Mouse (Mus musculus) frontal cortex, adult (tissue): Measurements from ENCODE around the gene Prr7.

ENCODE experiments used
- ATAC-seq: cut with Nextera tagmentation; 2 replicates; pipeline ENCODE4 v1.9.2; 2017; ENCODE audit warnings: mild to moderate bottlenecking, moderate library complexity, mixed read lengths; ENCODE audit not compliant: low TSS enrichment

Prr7 gene

DNA sequence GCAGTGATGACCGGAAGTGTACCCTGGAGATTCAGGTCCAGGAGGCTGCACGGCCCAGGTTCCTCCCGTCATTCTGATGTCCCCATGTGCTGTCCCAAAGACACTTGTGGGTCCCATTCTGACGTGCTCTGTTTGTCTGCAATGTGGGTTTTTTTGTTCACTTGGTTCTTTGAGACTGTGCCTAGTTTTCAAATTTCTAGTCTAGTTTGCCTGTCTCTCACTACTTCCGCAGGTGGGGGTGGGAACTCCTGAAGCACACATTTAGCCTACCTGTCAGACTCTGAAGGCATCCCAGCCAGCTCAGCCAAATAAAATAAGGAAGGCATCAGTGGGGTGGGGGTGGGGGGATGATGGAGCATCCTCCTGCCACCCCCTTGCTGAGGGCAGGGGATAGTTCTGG is 15.9 kb upstream of the Prr7 start:
- ATAC-seq, result no peak

DNA sequence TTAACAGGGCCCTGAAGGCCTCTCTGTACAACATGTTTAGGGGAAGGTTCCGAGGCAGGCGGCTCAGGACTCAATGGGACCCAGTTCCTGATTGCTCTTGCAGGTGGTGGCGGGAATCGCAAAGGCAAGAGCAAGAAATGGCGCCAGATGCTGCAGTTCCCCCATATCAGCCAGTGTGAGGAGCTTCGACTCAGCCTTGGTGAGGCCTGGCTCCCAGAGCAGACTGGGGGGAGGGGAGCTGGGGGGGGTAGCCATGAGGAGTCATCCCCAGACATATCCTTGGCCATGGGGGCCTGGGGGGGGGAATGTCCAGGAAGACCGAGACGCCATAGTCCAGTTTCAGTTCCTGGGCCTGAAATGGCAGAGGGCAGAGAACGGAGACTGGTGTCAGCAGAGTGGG is 14.9 kb upstream of the Prr7 start:
- ATAC-seq, result no peak

DNA sequence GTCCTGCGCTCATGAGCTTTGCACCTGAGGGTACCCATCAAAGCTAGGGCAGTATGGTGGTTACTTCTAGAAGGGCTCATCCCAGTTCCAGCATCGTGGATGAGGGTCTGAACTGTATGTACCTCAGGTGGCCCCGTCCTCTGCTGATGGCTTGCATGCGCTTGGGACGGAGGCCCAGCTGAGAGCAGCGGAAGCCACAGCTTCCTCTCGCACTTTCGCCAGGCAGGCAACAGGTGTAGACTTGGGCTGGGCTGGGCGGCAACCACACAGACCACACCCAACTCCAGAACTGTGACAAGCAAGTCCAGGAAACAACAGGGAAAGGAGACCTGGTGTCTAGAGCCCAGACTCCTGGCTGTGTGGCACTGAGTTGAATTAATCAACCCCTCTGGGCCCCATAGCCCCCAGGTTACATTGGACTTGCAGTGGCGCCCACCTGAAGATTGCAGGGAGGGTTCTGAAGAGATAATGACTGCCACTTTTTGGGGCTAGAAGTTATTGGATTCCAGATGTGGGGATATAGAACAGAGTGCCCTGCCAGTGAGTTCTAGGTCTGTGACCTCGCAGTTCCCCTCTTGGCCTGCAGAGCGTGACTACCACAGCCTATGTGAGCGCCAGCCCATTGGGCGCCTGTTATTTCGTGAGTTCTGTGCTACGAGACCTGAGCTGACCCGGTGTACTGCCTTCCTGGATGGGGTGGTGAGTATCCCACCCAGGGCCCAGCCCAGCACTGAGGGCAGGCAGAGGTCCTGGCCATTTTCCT is 14.2 kb upstream of the Prr7 start:
- ATAC-seq, result no peak

DNA sequence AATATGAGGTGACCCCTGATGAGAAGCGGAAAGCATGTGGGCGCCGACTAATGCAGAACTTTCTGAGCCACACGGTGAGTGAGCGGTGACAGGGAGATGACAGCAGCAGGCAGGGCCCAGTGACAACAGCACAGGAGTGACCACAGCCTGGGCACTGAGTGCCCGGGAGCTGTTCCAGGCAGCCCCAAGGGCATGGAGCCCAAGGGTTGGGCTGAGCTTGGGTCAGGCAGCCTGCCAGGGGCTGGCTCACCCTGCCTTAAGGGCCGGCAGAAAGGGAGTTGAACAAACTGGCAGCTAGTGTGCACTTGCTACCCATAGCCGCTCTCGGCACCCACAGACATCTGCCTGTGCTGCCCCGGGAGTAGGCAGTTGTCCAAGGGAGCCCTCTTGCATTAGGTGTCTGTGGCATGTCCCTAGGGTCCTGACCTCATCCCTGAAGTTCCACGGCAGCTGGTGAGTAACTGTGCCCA is 13.5 kb upstream of the Prr7 start:
- ATAC-seq, result peak; percentile 58; the same call in 1 of the 2 replicates

DNA sequence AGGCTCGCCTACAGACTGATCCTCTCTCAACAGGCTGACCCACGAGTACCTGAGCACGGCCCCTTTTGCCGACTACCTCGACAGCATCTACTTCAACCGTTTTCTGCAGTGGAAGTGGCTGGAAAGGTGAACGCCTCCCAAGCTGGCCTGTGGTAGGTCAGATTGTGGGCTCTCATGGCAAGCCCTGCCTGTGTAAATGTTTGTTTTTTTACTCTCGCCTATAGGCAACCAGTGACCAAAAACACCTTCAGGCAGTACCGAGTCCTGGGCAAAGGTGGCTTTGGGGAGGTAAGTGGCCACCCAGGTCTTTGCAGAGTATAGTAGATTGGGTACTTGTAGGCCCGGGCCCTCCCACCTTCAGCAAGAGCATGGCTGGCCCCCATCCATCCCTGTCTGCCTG is 12.8 kb upstream of the Prr7 start:
- ATAC-seq, result no peak

DNA sequence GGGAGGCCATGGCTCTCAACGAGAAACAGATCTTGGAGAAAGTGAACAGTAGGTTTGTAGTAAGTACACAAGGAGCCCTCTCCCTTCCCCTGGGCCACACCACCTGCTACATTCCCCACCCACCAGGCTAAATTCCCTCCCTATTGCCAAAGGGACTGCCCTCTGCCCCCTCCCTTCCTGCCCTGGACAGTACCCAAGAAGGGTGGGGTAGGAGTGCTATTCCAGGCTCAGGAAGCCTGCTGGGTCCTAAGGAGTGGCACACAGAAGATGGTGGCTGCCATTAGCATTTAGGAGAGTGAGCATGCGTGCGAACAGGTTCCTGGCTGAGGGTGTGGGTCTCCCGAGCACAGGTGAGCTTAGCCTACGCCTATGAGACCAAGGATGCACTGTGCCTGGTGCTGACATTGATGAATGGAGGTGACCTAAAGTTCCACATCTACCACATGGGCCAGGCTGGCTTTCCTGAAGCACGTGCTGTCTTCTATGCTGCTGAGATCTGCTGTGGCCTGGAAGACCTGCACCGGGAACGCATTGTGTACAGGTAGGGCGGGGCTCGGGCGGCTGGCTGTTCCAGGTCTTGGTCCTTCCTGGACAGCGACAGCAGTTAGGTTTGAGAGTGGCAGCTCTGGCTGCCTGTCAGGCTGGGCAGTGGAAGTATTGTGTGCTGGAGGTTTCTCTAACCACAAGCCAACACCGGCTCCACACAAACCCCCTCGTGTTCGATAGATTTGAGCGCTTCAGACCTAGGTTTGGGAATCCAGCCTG is 12.1 kb upstream of the Prr7 start:
- no peak for ATAC-seq

DNA sequence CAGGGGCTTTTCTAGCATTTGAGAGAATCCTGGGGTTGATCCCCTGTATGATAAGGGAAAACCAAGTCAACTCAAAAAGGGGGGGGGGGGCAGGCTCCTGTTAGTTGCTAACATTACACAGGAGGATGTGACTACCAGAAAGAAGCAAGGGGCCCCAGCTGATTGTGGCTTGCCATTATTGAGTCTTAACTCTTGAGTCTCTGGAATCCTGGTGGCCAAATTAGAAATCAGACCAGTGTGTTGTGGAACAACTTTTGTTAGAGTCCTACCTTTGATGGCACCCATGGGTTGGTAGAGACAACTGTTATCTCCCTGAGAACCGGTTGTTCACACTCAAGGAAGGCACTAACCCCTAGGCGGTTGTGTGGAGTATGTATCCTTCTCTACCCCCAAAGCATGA is 1.1 kb upstream of the Prr7 start:
- ATAC-seq, result no peak

DNA sequence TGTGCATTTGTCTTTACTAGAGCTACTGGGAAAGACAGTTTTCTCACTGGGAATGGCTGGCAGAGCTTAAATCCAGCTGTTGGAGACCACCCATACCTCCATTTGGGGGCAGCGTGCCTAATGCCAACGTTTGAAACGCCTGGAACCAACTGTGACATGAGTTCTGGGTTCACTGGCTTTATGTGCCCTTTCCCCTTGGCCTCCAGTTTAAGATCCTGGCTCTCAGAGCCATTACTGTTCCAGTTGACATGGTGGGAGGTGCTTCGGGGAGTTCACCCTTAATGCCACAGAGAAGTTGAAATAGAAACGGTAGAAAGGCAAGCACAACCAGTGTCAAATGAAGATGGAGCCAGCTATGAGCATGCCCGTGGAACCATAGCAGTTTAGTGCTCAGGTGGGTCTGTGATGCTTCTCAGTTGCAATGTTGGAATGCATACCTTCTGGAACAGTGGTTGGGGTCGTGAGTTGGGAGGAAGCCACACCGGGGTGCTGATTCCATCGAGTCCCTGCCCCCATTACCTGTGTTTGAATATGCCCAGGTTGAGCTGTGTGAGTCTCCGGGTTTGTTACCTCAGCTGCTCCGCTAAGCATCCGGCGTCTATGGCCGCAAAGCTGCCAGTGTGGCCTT is 554 bp upstream of the Prr7 start:
- ATAC-seq, result peak; percentile 8; the same call in 1 of the 2 replicates

DNA sequence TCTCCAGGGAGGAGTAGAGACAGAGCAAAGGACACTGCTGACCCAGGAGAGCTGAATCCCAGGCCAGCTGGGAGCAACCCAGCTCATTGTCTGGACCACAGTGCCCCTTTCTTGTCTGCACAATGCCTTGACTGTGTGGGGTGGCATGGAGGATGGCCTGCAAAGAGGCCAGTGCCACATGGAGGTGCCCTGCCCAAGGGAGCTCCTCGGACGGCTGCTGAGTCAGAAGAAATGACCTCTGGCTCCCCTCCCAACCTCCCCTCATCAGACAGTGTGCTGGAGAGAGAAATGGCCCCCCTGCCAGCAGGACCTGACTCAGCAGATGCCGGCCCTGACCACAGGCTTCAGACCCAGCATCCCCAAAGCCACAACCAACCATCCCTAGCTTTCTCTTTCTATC is 1.1 kb downstream of the Prr7 start:
- peak; percentile 27; the same call in 1 of the 2 replicates for ATAC-seq

DNA sequence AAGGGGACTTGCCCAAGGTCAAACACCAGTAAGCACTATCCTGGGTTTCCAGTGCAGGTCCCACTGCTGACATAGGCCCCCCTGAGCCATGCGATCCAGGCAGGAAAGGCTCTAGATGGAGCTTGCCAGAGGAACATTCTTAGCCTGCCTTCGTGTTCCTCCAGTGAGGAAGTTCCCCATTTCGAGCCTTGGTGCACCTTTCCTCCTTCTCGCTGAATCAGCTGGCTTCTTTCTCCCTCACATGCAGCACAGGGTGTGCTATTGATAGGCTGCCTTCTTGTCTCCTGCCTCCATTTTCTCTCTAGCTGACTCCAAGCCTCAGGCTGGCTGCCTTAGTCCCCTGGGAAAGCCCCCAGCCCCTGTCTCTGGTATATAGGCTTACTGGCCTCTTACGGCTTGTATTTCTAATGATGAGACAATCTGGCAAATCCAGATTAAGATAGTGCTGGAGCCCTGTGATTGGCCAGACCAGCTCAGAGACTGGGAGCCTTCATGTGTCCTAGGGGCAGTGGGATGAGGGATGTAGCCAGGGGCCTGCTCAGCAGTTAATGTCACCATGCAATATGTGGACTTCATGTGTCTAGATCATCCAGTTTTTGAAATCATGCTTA is 1.9 kb downstream of the Prr7 start:
- ATAC-seq, result peak; percentile 17; the same call in 1 of the 2 replicates

DNA sequence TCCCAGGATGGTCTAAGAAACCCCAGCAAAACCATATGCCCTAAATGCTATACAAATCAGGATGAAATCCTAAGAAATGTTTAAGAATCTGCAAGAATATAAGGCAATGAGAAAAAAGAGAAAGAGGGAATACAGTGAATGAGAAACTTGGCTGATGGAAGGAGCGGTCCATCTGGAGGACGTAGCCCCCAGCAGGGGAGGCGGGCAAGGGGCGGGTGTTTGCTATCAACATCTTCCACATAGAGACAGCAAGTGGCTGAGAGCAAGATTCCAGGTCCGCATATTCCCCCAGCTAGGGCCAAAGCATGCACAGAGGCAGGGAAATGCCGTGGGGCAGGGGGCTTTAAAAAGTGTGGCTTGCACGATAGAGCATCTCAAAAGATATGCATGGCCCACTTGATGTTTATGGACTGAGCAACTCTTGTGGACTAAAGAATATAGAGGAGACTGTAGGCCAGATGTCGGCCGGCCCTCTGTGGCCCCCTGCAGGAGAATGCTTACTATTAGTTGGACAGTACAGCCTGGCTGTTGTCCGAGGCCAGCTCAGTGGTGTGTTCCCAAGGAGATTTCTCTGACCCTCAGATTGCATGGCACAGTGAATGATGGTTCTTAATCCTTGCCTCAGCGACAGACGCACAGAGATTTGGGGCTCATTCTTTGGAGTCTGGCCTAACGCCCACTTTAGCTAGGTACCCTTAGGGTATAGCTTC is 4.9 kb downstream of the Prr7 start:
- no peak for ATAC-seq

DNA sequence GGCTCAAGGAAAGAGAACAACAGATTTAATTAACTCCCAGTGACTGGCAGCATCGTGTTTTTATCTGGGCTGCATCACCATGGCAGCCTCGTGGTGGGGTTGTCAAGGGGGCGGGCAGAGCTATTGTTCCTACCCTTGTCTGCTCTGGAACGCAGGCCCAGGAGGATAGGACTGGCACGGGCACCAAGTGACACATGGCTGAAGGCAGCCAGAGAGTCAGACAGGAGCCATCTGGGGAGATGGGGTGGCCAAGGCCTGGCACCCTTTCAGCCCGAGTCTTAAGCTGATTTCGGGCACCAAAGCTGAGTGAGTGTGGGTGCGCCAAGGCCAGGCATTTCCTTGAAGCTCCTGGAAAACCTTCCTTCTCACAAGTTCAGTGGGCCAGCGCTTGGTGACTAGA is 6.3 kb downstream of the Prr7 start:
- ATAC-seq, result no peak

DNA sequence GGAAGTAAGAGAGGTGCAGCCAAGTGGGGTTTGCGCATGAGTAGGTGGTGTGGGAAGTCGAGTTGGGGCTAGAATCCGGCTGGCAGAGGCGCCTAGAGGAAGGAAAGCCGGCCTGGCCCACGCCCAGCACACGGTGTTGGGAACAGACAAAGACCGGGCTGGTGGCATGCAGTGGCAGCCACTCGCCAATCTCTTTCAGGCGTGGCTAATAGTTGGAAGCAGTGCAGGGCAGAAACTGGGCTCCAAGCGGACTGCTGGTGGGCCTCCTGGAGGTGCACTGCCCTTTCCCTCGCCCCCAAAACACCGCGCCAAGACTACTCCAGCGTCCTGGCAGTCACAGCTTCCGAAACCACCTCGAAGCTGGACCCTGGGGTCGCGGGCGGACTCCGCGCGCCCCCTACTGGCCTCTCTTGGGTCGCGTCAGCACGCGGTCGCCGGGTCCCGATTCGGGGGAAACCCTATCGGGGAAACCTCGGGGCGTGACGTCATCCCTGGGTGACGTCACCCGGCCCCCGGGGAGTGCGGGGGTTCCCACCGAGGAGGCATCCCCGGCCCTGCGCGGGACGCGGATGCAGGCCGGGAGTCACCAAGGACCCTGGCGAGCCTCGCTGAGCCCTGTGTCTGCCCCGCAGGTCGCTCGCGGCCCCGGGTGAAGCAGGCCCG is 7.2 kb downstream of the Prr7 start:
- ATAC-seq, result peak; percentile 17; the same call in 1 of the 2 replicates

DNA sequence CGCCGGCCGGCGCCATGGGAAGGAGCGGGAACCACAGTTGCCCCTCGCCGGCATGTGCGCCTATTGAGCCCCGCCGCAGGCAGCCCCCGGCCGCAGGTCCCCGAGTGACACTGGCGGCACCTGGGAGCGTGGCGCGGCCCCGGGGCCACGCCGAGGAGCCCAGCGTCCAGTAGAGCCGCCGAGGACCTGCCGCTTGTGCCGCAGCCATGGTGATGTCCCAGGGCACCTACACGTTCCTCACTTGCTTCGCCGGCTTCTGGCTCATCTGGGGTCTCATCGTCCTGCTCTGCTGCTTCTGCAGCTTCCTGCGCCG is 7.7 kb downstream of the Prr7 start:
- ATAC-seq, result peak; percentile 2; the same call in 1 of the 2 replicates

DNA sequence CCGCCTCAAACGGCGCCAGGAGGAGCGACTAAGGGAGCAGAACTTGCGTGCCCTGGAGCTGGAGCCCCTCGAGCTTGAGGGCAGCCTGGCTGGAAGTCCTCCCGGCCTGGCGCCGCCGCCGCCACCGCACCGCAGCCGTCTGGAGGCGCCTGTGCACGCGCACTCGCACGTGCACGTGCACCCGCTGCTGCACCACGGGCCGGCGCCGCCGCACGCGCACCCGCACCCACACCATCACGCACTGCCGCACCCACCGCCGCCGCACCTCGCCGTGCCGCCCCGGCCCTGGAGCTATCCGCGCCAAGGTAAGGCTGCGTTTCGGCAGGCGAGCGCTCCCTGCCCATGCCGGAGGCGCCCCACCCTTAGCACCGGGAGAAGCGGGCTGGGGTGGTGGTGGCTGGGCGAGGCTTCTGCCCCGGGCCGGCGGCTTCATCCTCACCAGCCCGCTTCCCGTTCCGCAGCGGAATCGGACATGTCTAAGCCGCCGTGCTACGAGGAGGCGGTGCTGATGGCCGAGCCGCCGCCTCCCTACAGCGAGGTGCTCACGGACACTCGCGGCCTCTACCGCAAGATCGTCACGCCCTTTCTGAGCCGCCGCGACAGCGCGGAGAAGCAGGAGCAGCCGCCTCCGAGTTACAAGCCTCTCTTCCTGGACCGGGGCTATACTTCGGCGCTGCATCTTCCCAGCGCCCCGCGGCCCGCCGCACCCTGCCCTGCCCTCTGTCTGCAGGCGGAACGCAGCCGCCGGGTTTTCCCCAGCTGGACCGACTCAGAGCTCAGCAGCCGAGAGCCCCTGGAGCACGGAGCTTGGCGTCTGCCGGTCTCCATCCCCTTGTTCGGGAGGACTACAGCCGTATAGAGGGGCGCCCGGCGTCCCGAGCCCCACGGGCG is 8.3 kb downstream of the Prr7 start:
- peak; percentile 24 for ATAC-seq

DNA sequence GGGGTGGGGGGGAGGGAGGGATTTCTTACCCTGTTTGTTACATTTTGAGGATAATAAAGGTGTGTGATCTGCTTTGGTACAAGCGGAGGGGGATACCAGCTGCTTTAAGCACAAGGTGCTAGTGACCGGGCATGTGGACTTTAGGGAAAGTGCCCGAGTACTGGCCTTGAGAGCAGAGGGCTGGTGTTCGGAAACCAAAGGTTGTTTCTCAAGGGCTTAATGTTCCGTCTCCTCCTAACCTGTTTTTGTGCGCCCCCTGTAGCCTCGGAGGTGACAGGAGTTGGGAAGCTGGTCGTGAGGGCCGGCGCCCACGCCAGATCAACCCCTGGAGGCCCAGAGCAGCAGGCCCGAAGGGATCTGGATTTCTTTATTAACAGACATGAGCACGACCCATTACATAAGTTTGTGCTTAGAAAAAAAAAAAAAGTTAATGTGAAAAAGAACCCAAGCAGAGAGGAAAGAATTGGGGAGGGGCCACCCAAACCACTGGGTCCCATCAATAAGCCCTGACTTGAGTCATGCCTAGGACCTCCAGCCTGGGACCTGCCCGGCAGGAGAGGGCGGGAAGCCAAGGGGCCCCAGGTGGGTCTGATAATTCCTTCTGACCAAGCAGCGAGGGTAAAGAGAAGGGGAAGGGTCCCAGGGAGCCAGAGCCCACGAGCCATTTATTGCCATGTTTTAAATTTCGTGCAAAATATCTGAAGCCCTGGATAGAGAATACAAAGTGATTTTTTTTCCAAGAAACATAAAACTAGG is 9.2 kb downstream of the Prr7 start:
- ATAC-seq, result no peak

DNA sequence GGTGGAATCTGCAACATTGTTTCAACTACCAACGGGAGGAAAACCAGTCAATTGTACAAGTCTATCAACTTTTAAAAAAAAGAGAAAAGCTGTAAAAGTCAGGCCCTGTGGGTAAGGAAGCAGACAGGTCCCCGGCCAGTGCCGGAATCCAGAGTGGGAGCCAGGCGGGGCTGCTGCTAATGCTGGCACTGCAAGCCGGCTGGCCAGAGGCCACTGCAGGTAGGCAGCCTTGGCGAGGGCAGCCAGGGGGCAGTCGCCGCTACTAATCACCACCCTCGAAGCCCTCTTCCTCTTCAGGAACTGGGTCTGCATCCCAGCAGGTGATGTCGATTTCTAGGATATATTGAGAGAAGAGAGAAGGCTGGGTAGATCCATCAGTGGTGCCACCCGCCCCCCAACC is 9.9 kb downstream of the Prr7 start:
- ATAC-seq, result no peak

DNA sequence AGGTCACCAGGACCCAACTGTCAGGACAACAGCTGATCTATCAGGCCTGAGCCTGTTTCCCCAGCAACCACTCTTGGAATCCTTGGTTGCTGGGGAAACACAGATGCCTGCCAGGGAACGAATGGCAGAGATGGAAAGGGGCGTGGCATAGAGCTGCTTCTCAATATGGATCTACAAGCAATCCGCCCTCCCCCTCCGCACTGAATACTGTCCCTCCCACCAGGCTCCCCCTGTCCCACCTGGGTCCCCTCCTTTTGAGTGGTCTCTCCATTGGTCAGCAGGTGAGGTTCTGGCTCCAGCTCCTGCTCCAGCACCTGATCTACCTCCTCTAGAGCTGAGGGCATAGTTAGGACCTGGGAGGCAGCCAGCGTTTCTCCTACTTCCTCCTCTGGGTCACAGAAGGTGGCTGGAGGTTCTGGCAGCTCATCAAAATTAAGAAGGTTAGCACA is 10.6 kb downstream of the Prr7 start:
- ATAC-seq, result peak; percentile 21; the same call in 1 of the 2 replicates

DNA sequence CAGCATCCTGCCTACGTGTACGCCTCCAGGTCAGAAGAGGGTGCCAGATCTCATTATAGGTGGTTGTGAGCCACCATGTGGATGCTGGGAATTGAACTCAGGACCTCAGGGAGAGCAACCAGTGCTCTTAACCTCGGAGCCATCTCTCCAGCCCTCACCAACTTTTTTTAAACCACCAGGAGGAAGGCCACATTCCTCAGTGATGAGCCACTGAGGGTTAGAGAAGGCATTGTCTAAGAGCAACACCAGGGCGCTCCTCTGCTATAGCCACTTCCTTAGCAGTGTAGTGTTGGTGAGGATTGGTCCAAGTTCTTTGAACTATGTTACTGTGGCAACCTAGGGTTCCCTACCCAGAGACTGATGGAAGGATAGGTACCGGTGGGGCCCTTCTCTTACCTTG is 11.7 kb downstream of the Prr7 start:
- ATAC-seq, result no peak
